Mouse (Mus musculus): ENCODE results near the gene Cdca7l.
A peak's percentile ranks its signal among the peaks of the same experiment; 100 is the strongest.
"Not testable (repeated sequence)": the region's sequence is repeated elsewhere in the genome, so short reads cannot be mapped to it uniquely, and the experiment has no call there.

Cdca7l gene

GRCm38 (mm10) chr12:117803989-117804388 is at the start of gene Cdca7l:
Gene Cdca7l (plus strand): TSS chr12:117804289.
- not testable (repeated sequence) for DNase-seq

GRCm38 (mm10) chr12:117756010-117756409 is 48.1 kb upstream of the Cdca7l start:
- DNase-seq, result peak; percentile 15

GRCm38 (mm10) chr12:117760373-117760772 is 43.7 kb upstream of the Cdca7l start:
- no peak for DNase-seq

- no peak for DNase-seq
Observed at GRCm38 (mm10) chr12:117760846-117761245, 43.2 kb upstream of the Cdca7l start.

GRCm38 (mm10) chr12:117761698-117762097 is 42.4 kb upstream of the Cdca7l start:
- no peak for DNase-seq

- peak; percentile 11 for DNase-seq
Observed at GRCm38 (mm10) chr12:117763247-117763646, 40.8 kb upstream of the Cdca7l start.

GRCm38 (mm10) chr12:117764839-117765238 is 39.2 kb upstream of the Cdca7l start:
- peak; percentile 72 for DNase-seq

- DNase-seq, result peak; percentile 69
Observed at GRCm38 (mm10) chr12:117769113-117769512, 35.0 kb upstream of the Cdca7l start.

- DNase-seq, result no peak
Observed at GRCm38 (mm10) chr12:117770211-117770610, 33.9 kb upstream of the Cdca7l start.

- DNase-seq, result no peak
Observed at GRCm38 (mm10) chr12:117771156-117771555, 32.9 kb upstream of the Cdca7l start.

- peak; percentile 55 for DNase-seq
Observed at GRCm38 (mm10) chr12:117772638-117773037, 31.5 kb upstream of the Cdca7l start.

GRCm38 (mm10) chr12:117776841-117777240 is 27.2 kb upstream of the Cdca7l start:
- DNase-seq, result no peak

- DNase-seq, result peak; percentile 7
Observed at GRCm38 (mm10) chr12:117781360-117781759, 22.7 kb upstream of the Cdca7l start.

- DNase-seq, result no peak
Observed at GRCm38 (mm10) chr12:117783426-117783825, 20.7 kb upstream of the Cdca7l start.

- DNase-seq, result no peak
Observed at GRCm38 (mm10) chr12:117786621-117787020, 17.5 kb upstream of the Cdca7l start.

GRCm38 (mm10) chr12:117788513-117789011 is 15.5 kb upstream of the Cdca7l start:
- no peak for DNase-seq

- no peak for DNase-seq
Observed at GRCm38 (mm10) chr12:117789017-117789416, 15.1 kb upstream of the Cdca7l start.

- DNase-seq, result no peak
Observed at GRCm38 (mm10) chr12:117795303-117795702, 8.8 kb upstream of the Cdca7l start.

GRCm38 (mm10) chr12:117805576-117805975 is 1.5 kb downstream of the Cdca7l start:
- DNase-seq, result no peak

- DNase-seq, result no peak
Observed at GRCm38 (mm10) chr12:117806007-117806451, 1.9 kb downstream of the Cdca7l start.

GRCm38 (mm10) chr12:117806470-117806869 is 2.4 kb downstream of the Cdca7l start:
- DNase-seq, result no peak

- no peak for DNase-seq
Observed at GRCm38 (mm10) chr12:117807637-117808036, 3.5 kb downstream of the Cdca7l start.

- DNase-seq, result no peak
Observed at GRCm38 (mm10) chr12:117808355-117809326, 4.6 kb downstream of the Cdca7l start.

Measured in liver (tissue).